Mouse (Mus musculus) myocyte (in vitro differentiated cells): ENCODE data around the gene Pxylp1. TPM values are rescaled to one million over a fixed set of nuclear protein-coding genes. Genes with fewer than 3 reads are reported as not detected.

ENCODE experiments used
- H3K27me3 ChIP-seq: one replicate; pipeline ENCODE4 v1.6.1; 2011; ENCODE audit not compliant: control insufficient read depth, insufficient read depth, insufficient read length
- H3K36me3 ChIP-seq: one replicate; pipeline ENCODE4 v1.6.1; 2011; ENCODE audit not compliant: control insufficient read depth, insufficient read depth
- H3K4me2 ChIP-seq: one replicate; pipeline ENCODE4 v1.6.1; 2011; ENCODE audit warnings: low read depth, control low read depth
- H3K4me3 ChIP-seq: one replicate; pipeline ENCODE4 v1.5.1; 2011; ENCODE audit warnings: mild to moderate bottlenecking, control low read depth, moderate library complexity
- H3K79me2 ChIP-seq: one replicate; pipeline ENCODE4 v1.6.1; 2011; ENCODE audit not compliant: control insufficient read depth, insufficient read depth
- H3ac ChIP-seq: one replicate; pipeline ENCODE4 v1.6.1; 2011; ENCODE audit not compliant: control insufficient read depth, insufficient read length
- CEBPB ChIP-seq: IDR thresholded peaks from 2 replicates; pipeline ENCODE4 v1.6.1; 2011; ENCODE audit warnings: mild to moderate bottlenecking, moderate library complexity; ENCODE audit not compliant: poor library complexity, insufficient read depth, severe bottlenecking
- E2F4 ChIP-seq: IDR thresholded peaks from one replicate; pipeline ENCODE4 v1.6.1; 2011; ENCODE audit warnings: mild to moderate bottlenecking, control low read depth, moderate library complexity; ENCODE audit not compliant: insufficient read depth
- MAX ChIP-seq: IDR thresholded peaks from one replicate; pipeline ENCODE4 v1.6.1; 2011; ENCODE audit warnings: low read depth, mild to moderate bottlenecking, control low read depth
- MYOD1 ChIP-seq, 3 experiments: IDR thresholded peaks; one replicate each; pipeline ENCODE4 v1.6.1; 2011; ENCODE audit warnings: control low read depth in 2 of 3, low read depth in 2 of 3, mild to moderate bottlenecking in 2 of 3, moderate library complexity in 1 of 3; ENCODE audit not compliant: insufficient read length in 2 of 3, control insufficient read depth in 1 of 3
- MYOG ChIP-seq, 3 experiments: IDR thresholded peaks; one replicate each; pipeline ENCODE4 v1.6.1; 2011; ENCODE audit warnings: control low read depth in 2 of 3, low read depth in 2 of 3, mild to moderate bottlenecking in 2 of 3; ENCODE audit not compliant: insufficient read length in 2 of 3, control insufficient read depth in 1 of 3, insufficient read depth in 1 of 3
- POLR2A ChIP-seq: IDR thresholded peaks from one replicate; pipeline ENCODE4 v1.6.1; 2011; ENCODE audit warnings: low read depth, mild to moderate bottlenecking, control low read depth, moderate library complexity; ENCODE audit not compliant: insufficient read length
- POLR2AphosphoS2 ChIP-seq: IDR thresholded peaks from one replicate; pipeline ENCODE4 v1.6.1; 2011; ENCODE audit warnings: low read depth, control low read depth; ENCODE audit not compliant: insufficient read length
- REST ChIP-seq: IDR thresholded peaks from one replicate; pipeline ENCODE4 v1.6.1; 2011; ENCODE audit warnings: mild to moderate bottlenecking, control low read depth, moderate library complexity; ENCODE audit not compliant: insufficient read depth, insufficient read length
- SRF ChIP-seq: IDR thresholded peaks from one replicate; pipeline ENCODE4 v1.6.1; 2011; ENCODE audit warnings: low read depth; ENCODE audit not compliant: control insufficient read depth, insufficient read length
- TCF12 ChIP-seq: IDR thresholded peaks from one replicate; pipeline ENCODE4 v1.6.1; 2011; ENCODE audit warnings: mild to moderate bottlenecking, control low read depth; ENCODE audit not compliant: poor library complexity, insufficient read depth, severe bottlenecking
- TCF3 ChIP-seq: IDR thresholded peaks from one replicate; pipeline ENCODE4 v1.6.1; 2011; ENCODE audit warnings: low read depth, control low read depth; ENCODE audit not compliant: insufficient read length
- USF1 ChIP-seq: IDR thresholded peaks from one replicate; pipeline ENCODE4 v1.6.1; 2011; ENCODE audit warnings: low read depth, mild to moderate bottlenecking, control low read depth, moderate library complexity
- polyA plus RNA-seq: library from polyadenylated mRNA; unstranded; fragments of >200 nt; fragmentation: generic; extraction: Trizol; gene quantifications from one replicate; pipeline ENCODE4 v1.2.1, GENCODE M21; 2012; ENCODE audit warnings: missing spikeins

Gene Pxylp1
- polyA plus RNA-seq, 1 experiment, result 3.1 TPM

DNA sequence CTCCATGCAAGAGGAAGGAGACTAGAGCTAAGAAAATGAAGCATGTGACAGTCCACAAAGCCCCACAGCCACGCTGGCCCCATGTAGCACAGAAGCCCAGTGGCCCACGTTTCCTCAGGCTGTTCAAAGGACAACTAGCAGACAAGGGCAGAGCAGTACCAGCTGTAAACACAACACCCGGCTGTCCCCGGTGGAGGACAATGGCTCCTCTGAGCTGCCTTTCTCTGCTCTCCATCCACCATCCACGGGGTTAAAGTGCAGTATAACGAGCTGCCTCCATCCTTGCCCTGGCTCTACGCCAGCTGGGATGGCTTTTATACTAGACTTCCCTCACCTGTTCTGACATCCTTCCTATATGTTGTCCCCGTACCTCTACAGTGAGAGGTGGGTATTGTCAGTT is 55.5 kb downstream of the Pxylp1 start:
- Histone ChIP-seq H3K27me3 (no peaks in the 10 kb centered on the region), H3ac (no peak overlapping the region), H3K4me3 (no peak overlapping the region), H3K4me2 (no peak overlapping the region), H3K79me2 (no peaks in the 10 kb centered on the region), H3K36me3 (no peaks in the 10 kb centered on the region)
- TF ChIP-seq REST (no peak), CEBPB (no peak), USF1 (no peak), E2F4 (no peak), MAX (no peak), TCF3 (no peak), POLR2AphosphoS2 (no peak), TCF12 (no peak), MYOD1 (IDR thresholded peaks at IDR 0.05; ENCODE audit: control insufficient read depth in 1 of 3, insufficient read length in 2 of 3, low read depth in 2 of 3) (no peak), MYOG (IDR thresholded peaks at IDR 0.05; ENCODE audit: control insufficient read depth in 1 of 3, insufficient read depth in 1 of 3, insufficient read length in 2 of 3, low read depth in 2 of 3) (no peak)

DNA sequence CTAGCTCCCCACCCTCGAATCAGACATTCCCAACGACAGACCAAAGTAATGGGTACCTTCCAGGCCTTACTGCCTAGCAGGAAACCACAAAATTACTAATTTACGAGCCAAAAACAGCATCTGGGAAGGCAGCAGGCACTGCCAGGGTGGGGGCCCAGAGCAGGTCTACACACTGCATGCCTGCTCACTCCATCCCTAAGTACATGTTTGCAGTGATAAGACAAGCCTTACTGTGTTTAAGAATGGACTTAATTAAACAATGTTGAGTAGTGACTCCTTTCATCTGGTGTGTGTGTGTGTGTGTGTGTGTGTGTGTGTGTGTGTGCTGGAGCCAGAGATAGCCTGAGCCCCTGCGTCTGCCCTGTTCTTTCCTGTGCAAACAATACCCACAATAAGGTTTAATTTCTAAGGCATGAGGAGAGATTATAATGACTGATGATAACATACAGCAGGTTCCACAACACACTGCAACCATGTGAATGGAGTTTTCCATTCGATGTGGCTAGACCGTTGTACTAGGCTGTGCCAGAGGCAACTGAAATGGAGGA is 57.0 kb downstream of the Pxylp1 start:
- H3K36me3 ChIP-seq, result no peaks in the 10 kb centered on the region
- H3K4me3 ChIP-seq, result no peak overlapping the region
- H3K79me2 ChIP-seq, result no peaks in the 10 kb centered on the region
- no peaks in the 10 kb centered on the region for H3K27me3 ChIP-seq
- H3K4me2 ChIP-seq, result no peak overlapping the region
- TF ChIP-seq USF1 (no peak), POLR2AphosphoS2 (no peak), TCF3 (no peak), MYOD1 (IDR thresholded peaks at IDR 0.05; ENCODE audit: control insufficient read depth in 1 of 3, insufficient read length in 2 of 3, low read depth in 2 of 3) (no peak), SRF (no peak), POLR2A (no peak), TCF12 (no peak), MYOG (IDR thresholded peaks at IDR 0.05; ENCODE audit: control insufficient read depth in 1 of 3, insufficient read depth in 1 of 3, insufficient read length in 2 of 3, low read depth in 2 of 3) (no peak), REST (no peak), CEBPB (no peak), E2F4 (no peak), MAX (no peak)
- H3ac ChIP-seq, result no peak overlapping the region

DNA sequence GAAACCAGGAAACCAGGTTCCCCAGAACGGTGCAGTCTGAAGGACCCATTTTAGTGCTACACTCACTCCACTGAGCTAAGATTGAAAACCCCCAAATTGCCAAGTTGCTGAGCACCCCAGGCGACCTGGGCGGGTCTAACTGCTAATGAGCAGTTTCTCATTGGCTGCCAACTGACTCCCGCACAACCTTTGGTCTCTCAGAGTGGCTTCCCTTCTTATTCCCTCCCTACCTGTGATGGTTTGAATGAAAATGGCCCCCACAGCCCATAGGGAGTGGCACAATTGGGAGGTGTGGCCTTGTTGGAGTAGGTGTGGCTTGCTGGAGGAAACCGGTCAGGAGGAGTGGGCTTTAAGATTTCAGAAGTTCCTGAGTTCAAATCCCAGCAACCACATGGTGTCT is 58.9 kb downstream of the Pxylp1 start:
- no peak for TF ChIP-seq REST
- TF ChIP-seq USF1, result no peak
- TF ChIP-seq MAX, result no peak
- TF ChIP-seq SRF, result no peak
- no peak for TF ChIP-seq TCF3
- no peak for TF ChIP-seq MYOD1 (IDR thresholded peaks at IDR 0.05; ENCODE audit: control insufficient read depth in 1 of 3, insufficient read length in 2 of 3, low read depth in 2 of 3)
- TF ChIP-seq CEBPB, result no peak
- no peak for TF ChIP-seq E2F4
- TF ChIP-seq POLR2AphosphoS2, result no peak
- TF ChIP-seq TCF12, result no peak
- TF ChIP-seq MYOG (IDR thresholded peaks at IDR 0.05; ENCODE audit: control insufficient read depth in 1 of 3, insufficient read depth in 1 of 3, insufficient read length in 2 of 3, low read depth in 2 of 3), result no peak
- TF ChIP-seq POLR2A, result no peak
- no peak overlapping the region for H3ac ChIP-seq
- no peaks in the 10 kb centered on the region for H3K79me2 ChIP-seq
- no peaks in the 10 kb centered on the region for H3K36me3 ChIP-seq
- H3K27me3 ChIP-seq, result no peaks in the 10 kb centered on the region
- no peak overlapping the region for H3K4me2 ChIP-seq
- no peak overlapping the region for H3K4me3 ChIP-seq

DNA sequence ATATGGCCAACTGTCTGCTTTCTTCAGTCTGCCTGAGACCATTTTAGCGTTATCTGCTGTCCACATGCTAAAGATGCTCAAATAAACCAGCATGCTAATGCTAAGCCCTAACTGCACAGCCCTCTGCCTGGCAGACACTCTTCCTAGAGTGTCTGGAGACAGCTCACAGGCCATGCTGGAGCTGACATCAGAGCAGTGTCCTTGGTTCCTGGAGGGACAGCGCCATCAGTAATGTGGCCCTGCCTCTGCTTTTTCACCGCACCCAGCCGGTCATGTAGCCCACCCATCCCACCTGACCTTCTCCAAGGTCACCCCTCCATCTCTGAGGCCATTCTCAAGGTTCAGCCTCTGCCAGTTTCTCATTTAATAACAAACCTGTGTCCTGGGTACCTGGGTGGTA is 60.0 kb downstream of the Pxylp1 start:
- TF ChIP-seq POLR2AphosphoS2 (no peak), SRF (no peak), POLR2A (no peak), TCF3 (no peak), E2F4 (no peak), TCF12 (no peak), MYOG (IDR thresholded peaks at IDR 0.05; ENCODE audit: control insufficient read depth in 1 of 3, insufficient read depth in 1 of 3, insufficient read length in 2 of 3, low read depth in 2 of 3) (no peak), MYOD1 (IDR thresholded peaks at IDR 0.05; ENCODE audit: control insufficient read depth in 1 of 3, insufficient read length in 2 of 3, low read depth in 2 of 3) (no peak), USF1 (no peak), REST (no peak), CEBPB (no peak), MAX (no peak)
- no peak overlapping the region for H3K4me2 ChIP-seq
- no peaks in the 10 kb centered on the region for H3K79me2 ChIP-seq

More for the DNA sequence above, 60.0 kb downstream of the Pxylp1 start:
- Histone ChIP-seq H3K27me3 (no peaks in the 10 kb centered on the region), H3K36me3 (no peaks in the 10 kb centered on the region), H3ac (no peak overlapping the region), H3K4me3 (no peak overlapping the region)
